Mouse (Mus musculus): ENCODE results near the gene Slc24a3. TPM values are rescaled to one million over a fixed set of nuclear protein-coding genes. Genes with fewer than 3 reads are reported as not detected.

Slc24a3 gene
- total and polyA plus RNA-seq, 3 experiments: not detected

DNA sequence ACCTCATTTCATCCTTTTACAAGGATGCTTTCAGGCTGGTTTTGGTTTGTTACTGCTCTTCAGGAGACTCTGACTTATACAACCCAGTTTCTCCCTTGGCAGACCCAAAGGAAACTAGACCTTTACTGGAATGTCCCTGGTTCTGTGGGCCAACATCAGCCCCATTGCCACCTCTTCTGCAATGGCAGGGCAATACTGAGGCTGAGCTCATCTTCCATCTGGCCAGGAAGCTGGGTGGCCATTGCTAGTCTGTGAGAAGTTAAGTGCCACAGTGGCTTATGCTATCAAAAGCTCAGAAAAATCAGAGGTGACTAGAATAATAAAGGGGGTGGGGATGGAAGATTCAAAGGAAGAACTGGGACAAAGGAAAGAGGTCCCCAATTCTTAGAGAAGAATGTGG lies 154.2 kb downstream of the Slc24a3 start:
- TF ChIP-seq NRF1 (IDR thresholded peaks at IDR 0.05; ENCODE audit: insufficient read depth, low read depth, low read length, poor library complexity, severe bottlenecking): no peak
- no peak for TF ChIP-seq CTCF (IDR thresholded peaks at IDR 0.05 in 2 of 3, conservative IDR thresholded peaks at IDR 0.05 in 1 of 3; ENCODE audit: control insufficient read depth in 1 of 3, insufficient read depth in 1 of 3, low read depth in 2 of 3, low read length in 3 of 3, poor library complexity in 1 of 3, severe bottlenecking in 1 of 3)
- TF ChIP-seq POLR2AphosphoS2 (IDR thresholded peaks at IDR 0.05; ENCODE audit: low read length): no peak
- no peak for TF ChIP-seq HCFC1 (IDR thresholded peaks at IDR 0.05; ENCODE audit: low read depth, low read length)
- no peak for TF ChIP-seq SMC3 (IDR thresholded peaks at IDR 0.05; ENCODE audit: low read depth, low read length)
- TF ChIP-seq TAL1 (IDR thresholded peaks at IDR 0.05; ENCODE audit: low read length): no peak
- no peak for TF ChIP-seq ZKSCAN1 (IDR thresholded peaks at IDR 0.05; ENCODE audit: low read depth, low read length)
- no peak for TF ChIP-seq ZC3H11A (IDR thresholded peaks at IDR 0.05; ENCODE audit: low read depth, low read length)
- no peak for TF ChIP-seq NELFE (IDR thresholded peaks at IDR 0.05; ENCODE audit: low read depth, low read length)
- TF ChIP-seq RAD21 (IDR thresholded peaks at IDR 0.05; ENCODE audit: low read depth, low read length): no peak
- no peak for TF ChIP-seq ELF1 (IDR thresholded peaks at IDR 0.05; ENCODE audit: low read depth, low read length)
- no peak for TF ChIP-seq USF2 (IDR thresholded peaks at IDR 0.05; ENCODE audit: borderline replicate concordance in 1 of 2, insufficient read depth in 1 of 2, low read depth in 1 of 2, low read length in 2 of 2)
- TF ChIP-seq ETS1 (IDR thresholded peaks at IDR 0.05; ENCODE audit: low read depth, low read length): no peak
- no peak for TF ChIP-seq ZMIZ1 (IDR thresholded peaks at IDR 0.05; ENCODE audit: low read depth, low read length)
- no peak for TF ChIP-seq BHLHE40 (IDR thresholded peaks at IDR 0.05; ENCODE audit: borderline replicate concordance, low read depth, low read length)
- TF ChIP-seq EP300 (IDR thresholded peaks at IDR 0.05; ENCODE audit: low read depth in 1 of 2, low read length in 2 of 2): no peak
- no peak for TF ChIP-seq MAZ (IDR thresholded peaks at IDR 0.05; ENCODE audit: low read depth, low read length)
- TF ChIP-seq POLR2A (IDR thresholded peaks at IDR 0.05; ENCODE audit: control insufficient read depth in 1 of 2, insufficient read depth in 1 of 2, low read depth in 1 of 2, low read length in 2 of 2, poor library complexity in 1 of 2): no peak
- TF ChIP-seq MEF2A (IDR thresholded peaks at IDR 0.05; ENCODE audit: extremely low read depth, insufficient replicate concordance, low read depth, low read length, poor library complexity, severe bottlenecking): no peak
- no peaks in the 10 kb centered on the region for H3K4me1 ChIP-seq (ENCODE audit: control insufficient read depth in 1 of 2, insufficient read depth in 2 of 2, low read length in 2 of 2)
- no peak overlapping the region for H3K9ac ChIP-seq (ENCODE audit: control insufficient read depth, low read depth, low read length, poor library complexity, severe bottlenecking)
- no peak overlapping the region for H3K4me3 ChIP-seq (ENCODE audit: control insufficient read depth in 1 of 2, insufficient read depth in 1 of 2, low read depth in 2 of 2, low read length in 2 of 2)
- H3K79me2 ChIP-seq (ENCODE audit: control insufficient read depth, insufficient read depth, low read length, poor library complexity): no peaks in the 10 kb centered on the region
- H3K27ac ChIP-seq (ENCODE audit: control insufficient read depth, low read depth, low read length): no peak overlapping the region
- H3K36me3 ChIP-seq (ENCODE audit: control insufficient read depth in 1 of 2, insufficient read depth in 2 of 2, low read length in 2 of 2): no peaks in the 10 kb centered on the region
- no peaks in the 10 kb centered on the region for H3K27me3 ChIP-seq (ENCODE audit: control insufficient read depth in 1 of 2, insufficient read depth in 2 of 2, low read length in 2 of 2)
- DNase-seq (ENCODE audit: low read depth, low spot score): no peak
- no peaks in the 10 kb centered on the region for H3K9me3 ChIP-seq (replicated peaks; ENCODE audit: insufficient read depth, low read length)

DNA sequence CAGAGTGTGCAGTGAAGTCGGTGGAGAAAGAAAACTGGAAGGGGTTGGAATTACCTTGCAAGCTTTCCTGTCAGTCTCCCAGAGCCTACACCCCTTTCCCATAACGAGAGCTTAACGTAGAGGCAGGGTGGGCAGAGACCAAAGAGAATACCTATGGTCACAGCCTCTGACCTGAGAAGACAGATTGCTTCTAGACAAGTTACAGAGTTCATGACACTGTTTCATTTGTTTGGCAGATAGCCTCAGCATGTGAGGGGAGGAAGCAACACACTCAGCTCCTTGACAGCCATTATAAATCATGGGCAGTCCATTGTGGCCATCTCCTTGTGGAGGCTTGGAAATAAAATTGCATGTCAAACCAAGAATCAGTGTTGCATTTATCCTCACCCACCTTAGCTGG lies 156.9 kb downstream of the Slc24a3 start:
- Histone ChIP-seq H3K9me3 (replicated peaks; ENCODE audit: insufficient read depth, low read length) (no peaks in the 10 kb centered on the region), H3K79me2 (ENCODE audit: control insufficient read depth, insufficient read depth, low read length, poor library complexity) (no peaks in the 10 kb centered on the region), H3K4me1 (ENCODE audit: control insufficient read depth in 1 of 2, insufficient read depth in 2 of 2, low read length in 2 of 2) (no peaks in the 10 kb centered on the region), H3K27ac (ENCODE audit: control insufficient read depth, low read depth, low read length) (no peak overlapping the region), H3K9ac (ENCODE audit: control insufficient read depth, low read depth, low read length, poor library complexity, severe bottlenecking) (no peak overlapping the region), H3K4me3 (ENCODE audit: control insufficient read depth in 1 of 2, insufficient read depth in 1 of 2, low read depth in 2 of 2, low read length in 2 of 2) (no peak overlapping the region), H3K36me3 (ENCODE audit: control insufficient read depth in 1 of 2, insufficient read depth in 2 of 2, low read length in 2 of 2) (no peaks in the 10 kb centered on the region), H3K27me3 (ENCODE audit: control insufficient read depth in 1 of 2, insufficient read depth in 2 of 2, low read length in 2 of 2) (no peaks in the 10 kb centered on the region)
- TF ChIP-seq GATA1 (IDR thresholded peaks at IDR 0.05; ENCODE audit: low read depth, low read length) (no peak), HCFC1 (IDR thresholded peaks at IDR 0.05; ENCODE audit: low read depth, low read length) (no peak)
- no peak for DNase-seq (ENCODE audit: low read depth, low spot score)
